Mouse (Mus musculus) stomach, postnatal 0 days (tissue): ENCODE measurements at regions not wholly inside any gene's neighbourhood (a gene's known extent, or its start where the extent isn't known, plus 50 kb on each side); places are given as distances from the start of the nearest gene placed in this dataset.
A peak's percentile ranks its signal among the peaks of the same experiment; 100 is the strongest.

Source experiments
- ATAC-seq: fragments of 200-750 bp; cut with Nextera tagmentation; 2 replicates; pipeline ENCODE4 v1.8.0; 2017; ENCODE audit not compliant: low FRiP score, low TSS enrichment
- DNase-seq: peaks from one replicate; pipeline ENCODE4 v3.0.0-alpha.2; 2016; ENCODE audit warnings: low spot score
- H3K27ac ChIP-seq: fragments of 300-500 bp; sonication (generic); replicated peaks from 2 replicates; pipeline ENCODE4 v1.5.1; 2014; ENCODE audit warnings: mild to moderate bottlenecking, control low read depth
- H3K27me3 ChIP-seq: fragments of 300-500 bp; sonication (generic); 2 replicates; pipeline ENCODE4 v1.6.1; 2014; ENCODE audit warnings: low read length; ENCODE audit not compliant: control insufficient read depth, insufficient read depth
- H3K36me3 ChIP-seq: fragments of 300-500 bp; sonication (generic); 2 replicates; pipeline ENCODE4 v1.6.1; 2014; ENCODE audit warnings: low read length, mixed read lengths; ENCODE audit not compliant: control insufficient read depth, insufficient read depth
- H3K4me1 ChIP-seq: fragments of 300-500 bp; sonication (generic); replicated peaks from 2 replicates; pipeline ENCODE4 v1.6.1; 2014; ENCODE audit warnings: antibody characterized with exemption; ENCODE audit not compliant: control insufficient read depth, insufficient read depth
- H3K4me2 ChIP-seq: fragments of 300-500 bp; sonication (generic); replicated peaks from 2 replicates; pipeline ENCODE4 v1.6.1; 2014; ENCODE audit warnings: low read depth, mild to moderate bottlenecking, control low read depth, moderate library complexity
- H3K4me3 ChIP-seq: fragments of 300-500 bp; sonication (generic); 2 replicates; pipeline ENCODE4 v1.5.1; 2014; ENCODE audit warnings: low read depth, low read length, control low read depth
- H3K9ac ChIP-seq: fragments of 300-500 bp; sonication (generic); 2 replicates; pipeline ENCODE4 v1.6.1; 2014; ENCODE audit warnings: mild to moderate bottlenecking, low read length, control low read depth, mixed read lengths
- H3K9me3 ChIP-seq: fragments of 300-500 bp; sonication (generic); 2 replicates; pipeline ENCODE4 v1.6.1; 2016; ENCODE audit warnings: low read length; ENCODE audit not compliant: control insufficient read depth
- CTCF ChIP-seq: IDR thresholded peaks from 2 replicates; pipeline ENCODE4 v1.5.1; 2016; ENCODE audit warnings: antibody characterized with exemption, low read depth, mild to moderate bottlenecking, moderate library complexity
- EP300 ChIP-seq: optimal IDR thresholded peaks from 2 replicates; pipeline ENCODE3; 2016; ENCODE audit warnings: antibody characterized with exemption
- WGBS: fragments of 180-500 bp; shearing (Covaris S2); extraction: QIAGEN DNeasy Blood & Tissue Kit; methylation state at CpG from one replicate; pipeline ENCODE4 v1.1.7; 2014; 5-methylcytosine and 5-hydroxymethylcytosine counted together

DNA sequence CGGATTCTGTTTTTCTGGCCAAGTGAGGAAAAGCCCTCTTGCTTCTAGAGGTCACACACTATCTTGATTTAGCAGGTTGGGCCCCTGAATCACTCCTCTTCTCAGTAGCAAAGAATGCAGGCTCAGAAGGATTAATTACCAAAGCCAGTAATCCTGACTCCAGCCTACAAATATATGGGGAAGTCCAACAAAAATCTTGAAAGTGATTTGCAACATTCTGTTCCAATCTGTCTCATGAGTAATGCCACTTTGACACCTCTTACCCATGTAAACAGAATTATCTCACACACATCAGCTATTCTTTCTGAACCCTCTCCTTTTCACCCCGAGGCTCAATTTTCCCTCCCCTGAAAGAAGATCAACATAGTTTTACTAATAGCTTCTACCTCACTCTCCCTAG, 233.9 kb upstream of the Nt5c1b start:
- no peak overlapping the region for H3K4me3 ChIP-seq
- no peak overlapping the region for H3K27ac ChIP-seq
- H3K9ac ChIP-seq, result no peak overlapping the region
- no peak for DNase-seq
- no peaks in the 10 kb centered on the region for H3K27me3 ChIP-seq
- H3K36me3 ChIP-seq, result no peaks in the 10 kb centered on the region
- WGBS, result 10% methylated on average over 2 of the region's 2 CpGs
- peak; percentile 18; the same call in 1 of the 2 replicates for ATAC-seq
- H3K4me2 ChIP-seq, result no peak overlapping the region
- no peaks in the 10 kb centered on the region for H3K9me3 ChIP-seq
- no peaks in the 10 kb centered on the region for H3K4me1 ChIP-seq
- TF ChIP-seq EP300, result no peak
- TF ChIP-seq CTCF, result no peak

GRCm38 (mm10) chr12:10140131-10140530, 229.6 kb upstream of the Nt5c1b start:
- Histone ChIP-seq H3K4me3 (no peak overlapping the region), H3K9ac (no peak overlapping the region), H3K36me3 (no peaks in the 10 kb centered on the region), H3K4me1 (no peaks in the 10 kb centered on the region), H3K27ac (no peak overlapping the region), H3K4me2 (no peak overlapping the region), H3K27me3 (no peaks in the 10 kb centered on the region), H3K9me3 (no peaks in the 10 kb centered on the region)
- no peak for DNase-seq
- no peak for ATAC-seq
- TF ChIP-seq EP300, result no peak
- TF ChIP-seq CTCF, result no peak

GRCm38 (mm10) chr12:10160837-10161236, 208.9 kb upstream of the Nt5c1b start:
- 10% methylated on average over 1 of the region's 1 CpGs for WGBS
- no peak for ATAC-seq
- TF ChIP-seq CTCF (no peak), EP300 (no peak)

DNA sequence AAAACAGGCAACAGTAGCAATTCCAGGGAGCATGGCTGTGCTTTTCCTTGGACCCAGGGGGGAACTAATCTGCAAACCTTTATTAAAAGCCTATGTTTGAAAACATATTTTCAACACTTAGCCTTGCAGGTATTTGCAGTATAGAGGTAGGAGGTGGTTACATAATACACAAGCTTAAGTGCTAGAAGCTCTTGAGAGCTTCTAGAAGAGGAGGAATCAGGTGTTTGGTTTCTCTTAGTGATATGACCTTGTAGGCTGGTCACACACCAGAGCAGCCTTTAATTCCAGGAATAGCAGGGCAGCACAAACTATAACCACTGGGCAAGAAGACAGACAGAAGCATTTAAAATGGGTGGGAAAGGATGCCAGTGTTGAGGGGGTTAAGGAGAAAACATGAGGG, 201.7 kb upstream of the Nt5c1b start:
- Histone ChIP-seq H3K27ac (no peak overlapping the region), H3K4me1 (no peaks in the 10 kb centered on the region), H3K36me3 (no peaks in the 10 kb centered on the region), H3K4me2 (no peak overlapping the region), H3K4me3 (no peak overlapping the region), H3K9ac (no peak overlapping the region), H3K9me3 (no peaks in the 10 kb centered on the region), H3K27me3 (no peaks in the 10 kb centered on the region)
- no peak for DNase-seq
- ATAC-seq, result no peak
- TF ChIP-seq CTCF (no peak), EP300 (no peak)

More at GRCm38 (mm10) chr12:10160837-10161236, 208.9 kb upstream of the Nt5c1b start:
- H3K27ac ChIP-seq, result no peak overlapping the region
- no peak for DNase-seq
- H3K4me3 ChIP-seq, result no peak overlapping the region
- no peak overlapping the region for H3K9ac ChIP-seq
- no peaks in the 10 kb centered on the region for H3K36me3 ChIP-seq
- no peaks in the 10 kb centered on the region for H3K4me1 ChIP-seq
- H3K4me2 ChIP-seq, result no peak overlapping the region
- H3K9me3 ChIP-seq, result no peaks in the 10 kb centered on the region
- no peaks in the 10 kb centered on the region for H3K27me3 ChIP-seq

GRCm38 (mm10) chr12:10168581-10168980, 201.2 kb upstream of the Nt5c1b start:
- Histone ChIP-seq H3K9me3 (no peaks in the 10 kb centered on the region), H3K27me3 (no peaks in the 10 kb centered on the region), H3K36me3 (no peaks in the 10 kb centered on the region), H3K4me1 (no peaks in the 10 kb centered on the region), H3K27ac (no peak overlapping the region), H3K4me2 (no peak overlapping the region), H3K4me3 (no peak overlapping the region), H3K9ac (no peak overlapping the region)
- no peak for DNase-seq
- no peak for TF ChIP-seq EP300
- TF ChIP-seq CTCF, result no peak
- no peak for ATAC-seq

GRCm38 (mm10) chr12:10178718-10179117, 191.1 kb upstream of the Nt5c1b start:
- TF ChIP-seq EP300, result no peak
- H3K4me3 ChIP-seq, result no peak overlapping the region
- H3K4me2 ChIP-seq, result no peak overlapping the region
- 91% methylated on average over 4 of the region's 4 CpGs for WGBS
- no peak overlapping the region for H3K9ac ChIP-seq
- no peak overlapping the region for H3K27ac ChIP-seq
- ATAC-seq (no peak), DNase-seq (no peak)
- H3K4me1 ChIP-seq, result no peaks in the 10 kb centered on the region
- no peaks in the 10 kb centered on the region for H3K36me3 ChIP-seq
- no peaks in the 10 kb centered on the region for H3K9me3 ChIP-seq
- no peaks in the 10 kb centered on the region for H3K27me3 ChIP-seq
